Mouse (Mus musculus) embryonic facial prominence, embryonic 14.5 days (tissue): ENCODE results near the gene Pcare. TPM values are rescaled to one million over a fixed set of nuclear protein-coding genes. Genes with fewer than 3 reads are reported as not detected.

Experiments used
- ATAC-seq: fragments of 200-750 bp; cut with Nextera tagmentation; 2 replicates; pipeline ENCODE4 v1.8.0; 2017; ENCODE audit warnings: low read depth, moderate number of reproducible peaks, moderate TSS enrichment
- DNase-seq: peaks from one replicate; pipeline ENCODE4 v3.0.0-alpha.2; 2015; ENCODE audit warnings: low spot score
- H3K27ac ChIP-seq: fragments of 300-500 bp; sonication (generic); replicated peaks from 2 replicates; pipeline ENCODE4 v1.5.1; 2014; ENCODE audit warnings: low read depth, mild to moderate bottlenecking, low read length, moderate library complexity
- H3K27me3 ChIP-seq: fragments of 300-500 bp; sonication (generic); replicated peaks from 2 replicates; pipeline ENCODE4 v1.6.1; 2014; ENCODE audit warnings: low read length; ENCODE audit not compliant: control insufficient read depth, insufficient read depth
- H3K36me3 ChIP-seq: fragments of 300-500 bp; sonication (generic); 2 replicates; pipeline ENCODE4 v1.6.1; 2014; ENCODE audit warnings: low read length, mixed read lengths; ENCODE audit not compliant: control insufficient read depth, insufficient read depth
- H3K4me1 ChIP-seq: fragments of 300-500 bp; sonication (generic); 2 replicates; pipeline ENCODE4 v1.6.1; 2014; ENCODE audit warnings: antibody characterized with exemption, low read length; ENCODE audit not compliant: control insufficient read depth, insufficient read depth
- H3K4me2 ChIP-seq: fragments of 300-500 bp; sonication (generic); 2 replicates; pipeline ENCODE4 v1.6.1; 2014; ENCODE audit warnings: low read depth, mild to moderate bottlenecking, low read length, moderate library complexity, mixed read lengths
- H3K4me3 ChIP-seq: fragments of 300-500 bp; sonication (generic); 2 replicates; pipeline ENCODE4 v1.5.1; 2014; ENCODE audit warnings: low read depth, mild to moderate bottlenecking, low read length
- H3K9ac ChIP-seq: fragments of 300-500 bp; sonication (generic); 2 replicates; pipeline ENCODE4 v1.6.1; 2014; ENCODE audit warnings: low read depth, mild to moderate bottlenecking, low read length, moderate library complexity, mixed read lengths
- H3K9me3 ChIP-seq: fragments of 300-500 bp; sonication (generic); 2 replicates; pipeline ENCODE4 v1.6.1; 2016; ENCODE audit warnings: low read length; ENCODE audit not compliant: control insufficient read depth
- WGBS: fragments of 180-500 bp; shearing (Covaris S2); extraction: QIAGEN DNeasy Blood & Tissue Kit; methylation state at CpG from one replicate; pipeline ENCODE4 v1.1.7; 2014; 5-methylcytosine and 5-hydroxymethylcytosine counted together
- polyA plus RNA-seq: library from polyadenylated mRNA; unstranded; fragments of >200 nt; fragmentation: Nextera tagmentation; extraction: Ambion mirVana; gene quantifications from 2 replicates; pipeline ENCODE4 v1.2.1, GENCODE M21; 2014

The Pcare gene
- polyA plus RNA-seq, 1 experiment from 2014 or later, result not detected

- no peaks in the 10 kb centered on the region for H3K36me3 ChIP-seq
- WGBS, result 79% methylated on average over 4 of the region's 5 CpGs
- no peak for ATAC-seq
Observed at GRCm38 (mm10) chr17:71696396-71696795, 56.3 kb downstream of the Pcare start.

GRCm38 (mm10) chr17:71695716-71696315 is 56.9 kb downstream of the Pcare start:
- H3K4me2 ChIP-seq, result no peak overlapping the region
- H3K27ac ChIP-seq, result no peak overlapping the region
- DNase-seq (no peak), ATAC-seq (no peak)
- 72% methylated on average over 15 of the region's 15 CpGs for WGBS
- H3K27me3 ChIP-seq, result no peaks in the 10 kb centered on the region; the same call in 1 of the 2 replicates
- no peak overlapping the region for H3K9ac ChIP-seq
- H3K4me3 ChIP-seq, result no peak overlapping the region
- no peaks in the 10 kb centered on the region for H3K36me3 ChIP-seq
- no peaks in the 10 kb centered on the region for H3K4me1 ChIP-seq
- H3K9me3 ChIP-seq, result no peaks in the 10 kb centered on the region

More at GRCm38 (mm10) chr17:71696396-71696795, 56.3 kb downstream of the Pcare start:
- DNase-seq, result no peak
- no peak overlapping the region for H3K4me3 ChIP-seq
- H3K27me3 ChIP-seq, result no peaks in the 10 kb centered on the region; the same call in 1 of the 2 replicates
- H3K9me3 ChIP-seq, result no peaks in the 10 kb centered on the region
- no peaks in the 10 kb centered on the region for H3K4me1 ChIP-seq
- H3K4me2 ChIP-seq, result no peak overlapping the region
- H3K27ac ChIP-seq, result no peak overlapping the region
- no peak overlapping the region for H3K9ac ChIP-seq

- ATAC-seq, result no peak
- Histone ChIP-seq H3K4me3 (no peak overlapping the region), H3K4me2 (no peak overlapping the region), H3K4me1 (no peaks in the 10 kb centered on the region), H3K9me3 (no peaks in the 10 kb centered on the region), H3K36me3 (no peaks in the 10 kb centered on the region), H3K27ac (no peak overlapping the region), H3K9ac (no peak overlapping the region), H3K27me3 (no peaks in the 10 kb centered on the region; the same call in 1 of the 2 replicates)
- DNase-seq, result no peak
- 85% methylated on average over 8 of the region's 8 CpGs for WGBS
Observed at GRCm38 (mm10) chr17:71695151-71695550, 57.5 kb downstream of the Pcare start.

GRCm38 (mm10) chr17:71693780-71694179 is 58.9 kb downstream of the Pcare start:
- Histone ChIP-seq H3K4me2 (no peak overlapping the region), H3K4me1 (no peaks in the 10 kb centered on the region), H3K27ac (no peak overlapping the region), H3K4me3 (no peak overlapping the region), H3K27me3 (no peaks in the 10 kb centered on the region; the same call in 1 of the 2 replicates), H3K36me3 (no peaks in the 10 kb centered on the region), H3K9ac (no peak overlapping the region), H3K9me3 (no peaks in the 10 kb centered on the region)
- 44% methylated on average over 8 of the region's 8 CpGs for WGBS
- DNase-seq (no peak), ATAC-seq (no peak)

Other genes starting within 250 kb of the Pcare start
- 30.2 and 37.6 TPM in 2 replicates for gene Ndc80, start 226.0 kb downstream of the Pcare start, polyA plus RNA-seq
- gene Spdya, start 200.8 kb downstream of the Pcare start, polyA plus RNA-seq, result 0.29 and 1.0 TPM in 2 replicates
- gene Wdr43, start 137.0 kb downstream of the Pcare start, polyA plus RNA-seq, result 80.0 and 85.1 TPM in 2 replicates
- gene Togaram2, start 79.6 kb downstream of the Pcare start, polyA plus RNA-seq, result 0.62 and 0.93 TPM in 2 replicates
- gene Clip4, start 15.6 kb upstream of the Pcare start, polyA plus RNA-seq, result 13.0 and 15.3 TPM in 2 replicates